Mouse (Mus musculus) monocyte, adult 2 months (primary cell): Measurements from ENCODE around the gene Ip6k2.

Experiments used
- DNase-seq, 2 experiments: peaks; one replicate each; pipeline ENCODE4 v3.0.0; 2022; ENCODE audit warnings: low spot score in 2 of 2, low read depth in 1 of 2

Gene Ip6k2

GRCm38 (mm10) chr9:108781891-108782290 lies 1.7 kb upstream of the Ip6k2 start:
- no peak for DNase-seq

GRCm38 (mm10) chr9:108782836-108783547 lies 604 bp upstream of the Ip6k2 start:
- no peak for DNase-seq

- DNase-seq, result no peak
Observed at GRCm38 (mm10) chr9:108785416-108785815, 1.8 kb downstream of the Ip6k2 start.

- no peak for DNase-seq
Observed at GRCm38 (mm10) chr9:108786494-108786893, 2.9 kb downstream of the Ip6k2 start.

GRCm38 (mm10) chr9:108787080-108787479 lies 3.5 kb downstream of the Ip6k2 start:
- no peak for DNase-seq

- DNase-seq, result no peak
Observed at GRCm38 (mm10) chr9:108788713-108789112, 5.1 kb downstream of the Ip6k2 start.

GRCm38 (mm10) chr9:108792307-108792706 lies 8.7 kb downstream of the Ip6k2 start:
- no peak for DNase-seq

- no peak for DNase-seq
Observed at GRCm38 (mm10) chr9:108792730-108793129, 9.1 kb downstream of the Ip6k2 start.

- no peak for DNase-seq
Observed at GRCm38 (mm10) chr9:108795281-108795680, 11.7 kb downstream of the Ip6k2 start.

GRCm38 (mm10) chr9:108795762-108796161 lies 12.2 kb downstream of the Ip6k2 start:
- no peak for DNase-seq

GRCm38 (mm10) chr9:108796351-108796981 lies 12.9 kb downstream of the Ip6k2 start:
- no peak for DNase-seq

- no peak for DNase-seq
Observed at GRCm38 (mm10) chr9:108797477-108797876, 13.9 kb downstream of the Ip6k2 start.

GRCm38 (mm10) chr9:108798508-108799075 lies 15.0 kb downstream of the Ip6k2 start:
- DNase-seq, result no peak

- DNase-seq, result no peak
Observed at GRCm38 (mm10) chr9:108799564-108799963, 16.0 kb downstream of the Ip6k2 start.

GRCm38 (mm10) chr9:108805768-108806167 lies 22.2 kb downstream of the Ip6k2 start:
- DNase-seq, result no peak

GRCm38 (mm10) chr9:108806379-108806778 lies 22.8 kb downstream of the Ip6k2 start:
- no peak for DNase-seq

- DNase-seq, result no peak
Observed at GRCm38 (mm10) chr9:108806831-108807230, 23.2 kb downstream of the Ip6k2 start.

GRCm38 (mm10) chr9:108807674-108808073 lies 24.1 kb downstream of the Ip6k2 start:
- DNase-seq, result no peak

GRCm38 (mm10) chr9:108808163-108808665 lies 24.6 kb downstream of the Ip6k2 start, which contains the start of gene Nckipsd:
Nckipsd (plus strand) TSS chr9:108808368.
- DNase-seq, result peak; percentile 81 to 87

- DNase-seq, result no peak
Observed at GRCm38 (mm10) chr9:108809188-108809587, 25.6 kb downstream of the Ip6k2 start.

GRCm38 (mm10) chr9:108809723-108810122 lies 26.1 kb downstream of the Ip6k2 start:
- peak; percentile 28 to 43 for DNase-seq

GRCm38 (mm10) chr9:108810516-108810915 lies 26.9 kb downstream of the Ip6k2 start:
- no peak for DNase-seq
